Mouse (Mus musculus) fibroblast of lung, adult 2 months (primary cell): ENCODE measurements around the gene Lcn11.
"Not testable (repeated sequence)": the region's sequence is repeated elsewhere in the genome, so short reads cannot be mapped to it uniquely, and the experiment has no call there.

Experiments
- DNase-seq: peaks from one replicate; pipeline ENCODE4 v3.0.0-alpha.2; 2011; ENCODE audit warnings: low read depth

The Lcn11 gene

DNA sequence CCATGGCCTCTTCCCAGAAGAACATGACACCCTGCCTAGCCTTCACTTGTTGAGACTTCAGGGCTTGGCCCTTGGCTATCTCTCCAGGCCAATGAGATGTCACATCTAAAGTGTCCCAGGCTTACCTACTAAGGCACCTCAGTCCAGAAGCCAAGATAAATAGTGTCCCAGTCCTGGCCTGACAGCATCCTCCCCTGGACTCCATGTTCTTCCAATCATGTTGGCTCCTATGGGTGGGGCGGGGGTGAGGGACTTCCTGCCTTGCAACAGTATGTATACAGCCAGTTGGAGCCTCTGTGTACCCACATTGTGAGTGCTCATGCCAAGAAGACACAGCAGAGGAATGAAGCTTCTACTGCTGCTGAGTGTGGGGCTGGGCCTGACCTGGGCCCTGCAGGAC, at the start of gene Lcn11:
Gene Lcn11 (plus strand): TSS at position 301 of the 400 bp plus-strand sequence.
- no peak for DNase-seq

DNA sequence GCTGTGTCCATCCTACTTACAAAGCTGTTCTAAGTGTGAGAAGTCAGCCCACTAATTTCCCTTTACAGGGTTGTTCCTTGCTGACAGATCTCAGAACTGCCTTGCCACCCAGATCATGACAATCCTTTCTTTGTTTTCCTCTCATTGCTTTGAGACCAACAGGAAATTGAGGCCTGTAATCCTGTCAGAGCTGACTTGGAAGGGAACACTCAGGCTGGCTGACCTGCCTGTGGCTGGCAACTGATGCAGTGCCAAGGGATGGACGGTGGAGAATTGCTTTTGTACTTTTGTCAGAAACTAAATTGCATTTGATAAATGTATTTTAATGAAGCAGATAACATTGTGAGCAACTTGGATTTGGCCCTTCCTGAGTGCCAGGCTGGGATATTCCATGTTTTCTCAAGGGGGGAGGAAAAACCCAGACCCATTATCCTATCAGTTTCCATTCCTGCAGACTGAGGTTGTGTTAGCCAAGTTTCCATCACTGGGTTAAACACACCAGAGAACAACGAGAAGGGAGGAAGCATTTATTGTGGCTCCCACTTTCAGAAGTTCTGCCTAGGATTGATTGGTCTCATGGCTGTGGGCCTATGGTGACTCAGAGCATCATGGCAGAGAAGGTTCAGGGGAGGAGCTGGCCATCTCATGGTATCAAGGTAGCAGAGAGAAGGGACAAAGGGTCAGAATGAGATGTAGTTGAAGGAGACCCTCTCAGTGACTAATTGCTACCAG, 43.5 kb upstream of the Lcn11 start:
- no peak for DNase-seq

DNA sequence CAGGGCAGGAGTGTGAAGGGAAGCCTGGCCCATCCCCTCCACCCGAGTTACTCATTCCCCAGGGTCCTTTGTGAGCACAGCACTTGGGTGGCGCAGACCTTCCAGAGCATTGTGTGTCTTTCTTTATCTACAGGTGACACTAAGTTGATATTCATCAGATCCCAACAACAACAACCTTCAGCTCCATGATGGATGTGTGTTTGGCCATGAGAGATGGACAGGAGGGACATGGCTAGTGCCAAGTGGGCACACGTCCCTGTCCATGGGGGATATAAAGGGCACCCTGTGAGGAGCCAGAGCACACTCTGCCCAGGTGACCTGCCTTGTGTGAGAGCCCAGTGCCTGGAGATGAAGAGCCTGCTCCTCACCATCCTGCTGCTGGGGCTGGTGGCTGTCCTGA, 40.1 kb upstream of the Lcn11 start, which contains the start of gene Obp2b:
Gene Obp2b (plus strand): TSS at position 301 of the 400 bp plus-strand sequence.
- not testable (repeated sequence) for DNase-seq

DNA sequence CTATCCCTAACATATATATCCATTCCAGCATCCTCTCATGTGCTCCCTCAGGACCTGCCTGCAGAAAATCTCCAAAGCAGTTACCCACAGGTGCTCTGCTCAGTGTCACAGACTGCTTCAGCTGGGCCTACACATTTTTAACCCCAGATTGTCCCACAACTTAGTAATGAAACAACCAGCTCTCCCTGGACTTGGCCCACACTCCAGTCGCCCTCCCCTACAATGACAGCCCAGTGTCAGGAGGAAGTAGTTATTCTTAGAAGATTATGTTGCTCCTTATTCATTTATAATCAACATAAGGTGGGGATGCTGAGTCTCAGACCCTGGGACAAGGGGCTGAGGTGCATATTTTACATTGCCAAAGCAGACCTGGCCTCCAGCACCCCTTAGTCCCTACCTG, 35.1 kb upstream of the Lcn11 start:
- no peak for DNase-seq

DNA sequence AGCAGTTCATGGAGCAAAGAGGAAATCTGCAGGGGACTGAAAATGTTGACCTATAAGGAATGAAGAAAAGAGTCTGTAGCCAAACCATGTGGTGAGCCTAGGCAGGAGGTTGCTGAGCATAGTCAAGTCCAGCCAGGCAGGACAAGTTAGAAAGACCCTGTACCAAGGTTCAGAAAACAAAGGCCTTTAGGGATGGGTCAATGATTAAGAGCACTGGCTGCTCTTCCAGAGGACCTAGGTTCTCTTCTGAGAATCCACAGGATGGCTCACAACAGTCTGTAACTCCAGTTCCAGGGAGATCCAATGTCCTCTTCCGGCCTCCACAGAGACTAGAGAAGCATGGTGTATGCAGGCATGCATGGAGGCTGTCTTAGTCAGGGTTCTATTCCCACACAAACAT, 22.6 kb upstream of the Lcn11 start:
- DNase-seq, result no peak

DNA sequence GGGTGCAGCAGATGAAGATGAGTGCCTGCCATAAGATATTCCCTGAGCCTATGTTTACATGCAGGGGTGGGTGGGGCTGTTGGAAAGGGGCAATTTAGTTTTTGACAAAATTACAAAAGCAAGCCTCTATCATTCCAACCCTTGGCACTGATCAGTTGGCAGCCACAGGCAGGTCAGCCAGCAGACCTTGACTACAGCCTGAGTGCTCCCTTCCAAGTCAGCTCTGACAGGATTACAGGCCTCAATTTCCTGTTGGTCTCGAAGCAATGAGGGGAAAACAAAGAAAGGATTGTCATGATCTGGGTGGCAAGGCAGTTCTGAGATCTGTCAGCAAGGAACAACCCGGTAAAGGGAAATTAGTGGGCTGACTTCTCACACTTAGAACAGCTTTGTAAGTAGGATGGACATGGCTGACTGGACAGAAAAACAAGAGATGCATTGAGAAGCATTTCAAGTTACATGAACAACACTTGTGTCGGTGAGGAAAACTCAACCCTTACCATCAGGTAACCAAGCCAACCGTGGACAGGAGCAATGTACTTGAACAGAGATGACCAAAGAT, 18.7 kb upstream of the Lcn11 start:
- DNase-seq, result peak; percentile 1

DNA sequence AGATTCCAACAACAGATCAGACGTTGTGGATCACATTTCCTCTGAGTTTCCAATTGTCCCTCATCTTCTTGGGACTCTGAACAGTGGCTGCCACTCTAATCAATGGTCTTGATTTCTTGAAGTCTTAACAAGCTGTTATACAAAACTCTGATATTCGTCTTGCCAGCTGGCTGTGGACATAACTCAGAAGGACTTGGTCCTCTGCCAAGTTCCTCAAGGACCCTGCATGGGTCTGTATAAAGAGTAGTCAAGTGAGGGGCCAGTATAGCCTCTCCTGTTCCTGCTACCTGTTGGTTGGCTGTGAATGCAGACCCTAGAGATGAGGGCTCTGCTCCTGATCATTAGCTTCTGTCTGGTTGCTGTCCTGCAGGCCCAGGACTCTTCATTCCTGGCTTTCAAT, 11.5 kb upstream of the Lcn11 start, which contains the start of gene Lcn3:
Gene Lcn3 (plus strand): TSS at position 301 of the 400 bp plus-strand sequence.
- DNase-seq, result no peak

DNA sequence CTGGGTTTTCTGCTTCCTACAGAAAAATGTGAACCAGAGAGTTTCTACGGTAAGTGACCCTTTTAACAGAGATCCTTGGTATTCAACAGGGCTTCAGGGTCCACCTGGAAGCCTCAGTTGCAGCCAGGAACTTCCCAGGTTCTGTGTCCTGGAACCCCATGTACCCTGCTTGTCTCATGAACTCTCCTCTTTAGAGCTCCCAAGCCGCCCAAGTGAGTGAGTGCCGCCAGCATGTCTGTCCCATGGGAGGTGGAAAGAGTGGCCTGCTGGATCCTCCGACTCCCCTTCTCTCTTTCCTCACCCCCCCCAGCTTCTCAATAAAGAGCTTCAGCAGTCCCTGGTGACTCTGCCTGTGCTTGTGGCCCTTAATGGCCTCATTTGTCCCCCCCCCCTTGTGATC, 9.1 kb upstream of the Lcn11 start:
- no peak for DNase-seq

DNA sequence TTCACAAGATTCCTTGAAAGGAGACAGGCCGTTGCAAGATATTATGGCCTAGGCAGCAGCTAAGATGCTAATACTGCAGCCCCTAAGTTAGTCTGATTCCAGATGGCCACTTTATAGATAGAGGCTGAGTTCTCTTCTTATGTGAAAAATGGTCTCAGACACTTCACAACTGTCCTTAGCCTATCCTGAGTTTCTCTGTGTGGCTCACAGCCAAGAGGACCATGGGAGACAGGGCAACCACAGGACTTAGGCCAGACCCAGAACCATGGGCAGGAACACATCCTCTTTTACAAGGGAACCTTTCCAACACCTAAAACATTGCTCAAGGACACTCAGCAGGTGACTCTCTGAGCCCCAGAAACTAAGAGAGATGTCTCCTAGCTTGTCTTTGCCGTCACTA, 3.3 kb upstream of the Lcn11 start:
- DNase-seq, result no peak

DNA sequence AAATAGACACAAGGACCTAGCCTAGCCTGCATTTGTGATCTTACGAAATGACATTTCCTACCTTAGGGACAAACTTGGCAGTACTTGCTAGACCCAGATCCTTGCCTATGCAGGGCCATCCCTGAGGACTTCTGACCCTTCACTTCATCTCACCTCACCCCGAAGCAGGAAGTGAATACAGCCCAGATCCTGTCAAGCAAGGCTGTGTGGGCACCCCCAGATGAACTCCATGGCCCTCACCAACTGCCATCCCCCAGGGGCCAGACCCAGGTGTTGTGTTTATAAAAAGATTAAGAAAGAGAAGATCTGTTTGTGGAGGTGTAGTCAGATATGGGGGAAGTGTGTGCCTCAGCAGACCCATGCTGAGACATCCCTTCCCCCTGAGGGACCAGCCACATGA, 2.2 kb upstream of the Lcn11 start:
- no peak for DNase-seq

DNA sequence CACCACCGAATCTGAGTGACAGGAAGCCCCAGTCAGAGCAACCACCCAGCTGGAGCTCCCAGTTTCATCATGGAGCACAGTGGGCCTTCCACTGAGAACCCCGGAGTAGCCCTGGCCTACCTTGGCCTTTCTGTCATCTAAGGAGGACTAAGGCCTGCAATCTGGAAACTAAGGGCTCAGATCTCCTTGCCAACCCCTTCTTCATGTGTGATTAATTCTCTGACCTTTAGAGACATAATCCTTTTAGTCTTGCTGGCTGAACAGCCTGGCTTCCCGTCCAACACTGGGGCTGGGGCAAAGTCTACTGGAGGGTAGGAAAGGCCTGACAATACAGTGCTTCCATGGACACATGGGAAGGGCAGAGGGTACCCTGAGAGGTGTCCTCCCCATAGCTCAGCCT, 826 bp upstream of the Lcn11 start:
- DNase-seq, result no peak

DNA sequence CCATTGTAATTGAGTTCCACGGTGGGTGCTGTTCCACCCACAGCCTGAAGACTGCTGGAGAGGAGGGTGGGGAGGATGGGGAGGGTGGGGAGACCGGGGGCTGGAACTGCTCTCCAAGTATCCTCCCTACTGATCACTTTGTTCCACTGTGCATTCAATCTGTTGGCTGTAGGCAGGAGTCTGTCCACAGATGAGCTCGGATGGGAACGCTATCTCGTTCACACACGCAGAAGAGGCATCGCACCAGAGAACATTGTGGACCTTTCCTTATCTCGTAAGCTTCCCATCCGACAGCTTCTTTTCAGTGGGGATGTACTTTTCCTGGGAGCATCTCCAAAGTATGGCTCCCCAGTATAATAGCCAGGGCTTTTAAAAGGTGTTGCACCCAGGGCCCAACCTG, 2.3 kb downstream of the Lcn11 start:
- no peak for DNase-seq

DNA sequence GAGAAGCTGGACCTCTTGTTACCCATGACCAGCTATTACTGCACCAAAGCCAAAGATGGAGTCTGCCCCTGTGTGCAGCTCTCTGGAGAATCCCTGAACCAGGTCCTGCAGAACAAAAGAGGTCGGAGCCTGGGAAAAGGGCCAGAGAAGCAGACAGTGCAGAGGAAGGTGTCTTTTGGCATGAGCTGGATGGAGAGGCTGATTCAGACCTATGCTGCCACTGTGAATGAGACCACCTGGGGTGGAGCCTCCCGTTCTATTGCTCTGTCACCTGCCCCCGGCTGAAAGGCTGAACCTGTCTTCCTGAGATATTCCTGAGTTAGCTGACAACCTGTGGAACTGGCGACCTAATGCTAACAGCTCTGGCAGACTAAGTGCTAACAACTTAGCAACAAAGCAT, 4.1 kb downstream of the Lcn11 start:
- no peak for DNase-seq

DNA sequence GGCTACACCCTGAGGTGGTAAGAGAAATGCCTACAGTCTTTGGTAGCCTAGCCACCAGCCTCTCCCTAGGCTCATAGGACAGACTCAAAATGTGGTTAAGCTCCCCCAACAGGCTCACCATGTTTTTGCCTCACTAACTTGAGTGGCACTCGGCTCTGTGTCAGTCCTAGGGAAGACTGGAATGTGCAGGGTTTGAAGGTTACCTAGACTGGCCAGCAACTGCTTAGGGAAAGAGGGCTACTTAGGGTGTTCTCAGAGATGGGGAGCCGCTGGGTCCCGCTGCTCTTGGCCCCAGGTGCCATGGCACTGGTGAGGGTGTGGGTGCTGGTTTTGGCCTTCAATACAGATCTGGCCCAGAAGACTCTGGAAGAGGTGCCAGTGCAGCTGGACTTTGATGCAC, 5.1 kb downstream of the Lcn11 start, which contains the start of gene Gm13539:
Gene Gm13539 (plus strand): TSS at position 301 of the 400 bp plus-strand sequence.
- DNase-seq, result no peak

DNA sequence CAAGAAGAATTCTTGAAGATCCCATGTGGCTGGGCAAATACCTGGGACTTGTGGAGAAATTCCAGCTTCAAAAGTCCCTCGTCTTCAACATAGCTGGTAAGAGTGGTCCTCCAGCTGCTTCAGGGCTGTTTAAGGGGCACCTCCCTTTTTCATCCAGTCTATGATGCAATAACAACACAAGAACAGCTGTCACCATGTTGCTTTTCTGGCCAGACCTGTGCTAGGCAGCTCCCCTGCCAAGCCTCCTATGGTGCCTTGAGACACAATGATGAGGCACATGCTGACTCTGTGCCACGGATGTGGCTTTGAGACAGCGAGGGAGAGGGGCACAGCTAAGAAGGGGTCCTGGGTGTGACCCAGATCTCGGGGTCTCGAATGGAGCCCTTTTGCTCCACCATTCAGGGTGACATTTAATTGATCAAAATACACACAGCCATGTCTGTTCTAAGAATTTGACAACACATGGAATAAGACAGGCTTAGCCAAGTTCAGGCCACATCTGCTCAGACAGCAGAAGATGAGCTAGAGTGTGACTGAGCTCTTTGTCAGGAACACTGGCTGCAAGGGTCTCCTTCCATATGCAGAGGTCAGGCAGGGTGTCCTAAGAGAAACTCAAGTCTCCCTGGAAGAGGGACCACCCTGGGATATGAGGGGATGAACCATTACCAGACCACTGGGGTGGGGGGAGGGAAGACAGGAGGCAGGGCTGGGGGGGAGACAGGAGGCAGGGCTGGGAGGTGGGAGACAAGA, 8.9 kb downstream of the Lcn11 start:
- DNase-seq, result no peak

DNA sequence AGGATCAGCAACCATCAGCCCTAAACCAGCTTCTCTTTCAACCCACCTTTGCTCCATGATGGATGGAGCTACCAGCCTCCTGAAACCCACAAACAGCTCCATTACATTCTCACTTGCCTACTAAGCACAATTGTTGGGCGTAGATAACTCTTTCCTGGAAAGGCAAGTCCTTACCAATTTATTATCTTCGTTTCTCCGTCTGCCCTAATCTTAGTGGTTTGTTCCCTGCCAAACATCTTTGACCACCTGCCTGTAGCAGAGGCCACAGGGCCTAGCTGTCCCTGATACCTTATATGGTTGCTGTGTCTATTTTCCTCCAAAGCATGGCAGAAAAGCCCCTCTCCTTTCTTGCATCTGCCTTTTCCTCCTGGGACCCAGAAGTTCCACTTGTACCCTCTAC, 12.3 kb downstream of the Lcn11 start:
- no peak for DNase-seq

DNA sequence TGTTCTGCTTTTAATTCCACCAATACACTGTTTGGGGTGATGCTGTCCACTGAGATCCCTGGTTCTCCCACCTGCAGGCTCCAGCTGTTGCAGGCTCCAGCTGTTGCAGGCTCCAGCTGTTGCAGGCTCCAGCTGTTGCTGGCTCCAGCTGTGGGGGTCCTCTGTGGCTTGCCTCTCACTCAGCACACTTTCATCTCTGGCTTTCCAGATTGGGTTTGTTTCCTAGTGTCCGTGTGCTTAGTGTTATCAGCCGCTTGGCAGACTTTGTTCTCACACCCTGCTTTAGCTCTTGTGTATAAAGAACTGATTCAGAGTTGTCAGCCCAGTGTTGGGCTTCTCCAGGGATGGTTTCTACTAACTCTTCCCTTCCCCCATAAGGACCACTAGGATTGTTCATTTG, 20.8 kb downstream of the Lcn11 start:
- no peak for DNase-seq

DNA sequence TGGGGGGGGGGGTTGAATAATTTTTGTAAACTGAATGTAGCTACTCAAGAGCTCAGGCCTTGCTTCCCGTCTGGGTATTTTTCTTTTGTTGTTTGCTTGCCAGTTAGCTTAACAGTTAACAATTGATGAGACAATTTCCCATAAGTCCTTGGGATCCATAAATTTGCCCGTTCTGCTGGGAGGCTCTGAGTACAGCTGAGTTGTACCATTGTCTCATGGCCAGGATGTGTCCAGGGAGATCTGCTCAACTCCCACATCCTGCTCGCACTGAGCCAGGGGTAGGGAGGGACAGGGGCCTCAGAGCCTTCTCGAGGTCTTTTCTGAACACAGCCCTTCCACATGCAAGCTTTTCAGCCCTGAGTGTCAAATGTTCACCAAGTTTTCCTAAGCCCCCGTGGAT, 21.2 kb downstream of the Lcn11 start:
- no peak for DNase-seq

DNA sequence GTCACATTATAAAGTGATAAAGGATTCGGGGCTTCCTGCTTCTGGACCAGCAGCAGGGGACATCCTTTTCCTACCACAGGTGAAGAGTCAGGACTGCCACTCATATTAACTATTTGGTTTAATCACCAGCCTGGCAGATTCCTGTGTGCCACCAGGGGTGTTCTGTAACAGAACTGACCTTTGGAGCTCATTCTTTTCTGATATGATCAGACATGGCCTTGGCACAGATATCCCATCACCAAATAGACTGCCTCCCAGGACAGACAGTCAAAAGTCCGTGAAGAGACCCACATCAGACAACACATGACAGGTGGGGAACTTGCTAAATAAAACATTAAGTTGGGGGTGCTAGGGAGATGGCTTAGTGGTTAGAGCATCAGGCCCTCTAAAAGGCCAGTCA, 34.9 kb downstream of the Lcn11 start:
- no peak for DNase-seq

DNA sequence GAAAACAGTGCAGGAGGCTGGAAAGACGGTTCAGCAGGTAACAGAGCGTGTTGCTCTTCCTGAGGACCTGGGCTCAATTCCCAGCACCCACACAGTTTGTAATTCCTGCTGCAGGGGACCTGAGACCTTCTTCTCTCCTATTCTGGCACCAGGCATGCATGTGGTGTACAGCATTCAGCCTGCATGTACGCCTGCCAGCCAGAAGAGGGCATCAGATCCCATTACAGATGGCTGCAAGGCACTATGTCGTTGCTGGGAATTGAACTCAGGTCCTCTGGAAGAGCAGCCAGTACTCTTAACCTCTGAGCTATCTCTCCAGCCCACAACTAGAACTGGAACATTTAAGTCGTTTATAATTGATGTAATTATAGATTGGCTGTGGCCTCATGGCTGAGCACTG, 36.5 kb downstream of the Lcn11 start:
- DNase-seq, result no peak

DNA sequence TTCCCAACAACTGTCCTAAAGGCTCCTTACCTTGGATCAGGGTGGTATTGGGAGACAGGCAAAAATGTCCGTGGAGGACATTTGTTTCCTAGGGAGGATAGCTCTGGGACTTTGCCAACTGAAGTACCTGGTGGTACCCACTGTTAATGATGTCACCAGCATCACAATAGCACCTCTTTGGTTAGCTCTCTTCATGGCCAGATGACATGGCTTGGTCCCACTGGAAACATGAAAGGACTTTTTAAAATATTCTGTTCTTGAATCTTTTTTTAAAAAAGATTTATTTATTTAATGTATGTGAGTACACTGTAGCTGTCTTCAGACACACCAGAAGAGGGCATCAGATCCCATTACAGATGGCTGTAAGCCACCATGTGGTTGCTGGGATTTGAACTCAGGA, 38.9 kb downstream of the Lcn11 start, which contains the start of gene Glt6d1:
Gene Glt6d1 (minus strand): TSS at position 101 of the 400 bp plus-strand sequence.
- not testable (repeated sequence) for DNase-seq

DNA sequence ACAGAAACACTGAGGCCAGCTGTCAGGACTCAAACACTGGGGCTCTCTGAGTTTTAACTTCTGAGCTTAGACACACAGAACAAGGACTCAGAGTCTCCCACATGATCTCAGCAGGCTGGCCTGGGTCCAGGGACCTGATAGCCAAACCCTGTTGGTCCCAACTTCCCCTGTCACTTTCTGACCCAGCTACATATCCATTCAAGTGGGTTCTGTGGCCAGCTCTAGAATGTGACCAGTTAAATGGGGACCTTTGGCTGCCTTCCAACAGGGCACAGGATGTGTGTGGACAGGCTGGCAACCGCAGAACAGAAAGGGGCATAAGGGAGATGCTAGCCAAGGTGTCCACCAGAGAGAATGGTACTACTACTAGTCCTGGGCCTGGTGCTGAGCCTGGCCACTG, 46.0 kb downstream of the Lcn11 start, which contains the start of gene Lcn9:
Gene Lcn9 (plus strand): TSS at position 348 of the 400 bp plus-strand sequence.
- DNase-seq, result no peak

DNA sequence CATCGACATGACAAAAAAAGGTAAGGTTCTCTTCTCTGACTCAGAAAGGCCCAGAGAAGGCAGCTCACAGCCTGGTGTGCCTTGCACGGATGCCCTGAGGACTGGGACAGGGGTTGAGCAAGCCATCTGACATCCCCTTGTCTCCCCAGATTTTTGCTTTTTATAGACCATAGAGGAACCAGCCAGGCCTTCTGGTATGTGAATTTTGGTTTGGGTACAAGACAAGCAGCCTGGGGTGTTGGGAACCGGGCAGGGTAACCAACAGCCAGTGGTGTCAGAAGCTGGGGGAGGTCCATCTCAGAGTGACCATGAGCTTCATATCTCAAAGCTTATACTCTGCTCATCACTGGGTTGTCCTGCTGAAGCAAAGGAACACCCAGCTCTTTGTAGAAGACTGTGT, 47.9 kb downstream of the Lcn11 start:
- no peak for DNase-seq
